Mouse (Mus musculus) midbrain, embryonic 15.5 days (tissue): Measurements from ENCODE around the gene Dlg4. TPM values are rescaled to one million over a fixed set of nuclear protein-coding genes. Genes with fewer than 3 reads are reported as not detected.
A peak's percentile ranks its signal among the peaks of the same experiment; 100 is the strongest.

Experiments
- ATAC-seq: fragments of 200-750 bp; cut with Nextera tagmentation; replicated peaks from 2 replicates; pipeline ENCODE4 v1.8.0; 2017; ENCODE audit warnings: moderate TSS enrichment
- H3K27ac ChIP-seq: fragments of 300-500 bp; sonication (generic); 2 replicates; pipeline ENCODE4 v1.5.1; 2015; ENCODE audit warnings: mild to moderate bottlenecking, inconsistent platforms
- H3K27me3 ChIP-seq: fragments of 300-500 bp; sonication (generic); replicated peaks from 2 replicates; pipeline ENCODE4 v1.6.1; 2015; ENCODE audit warnings: inconsistent platforms
- H3K36me3 ChIP-seq: fragments of 300-500 bp; sonication (generic); replicated peaks from 2 replicates; pipeline ENCODE4 v1.6.1; 2015; ENCODE audit warnings: inconsistent platforms
- H3K4me1 ChIP-seq: fragments of 300-500 bp; sonication (generic); 2 replicates; pipeline ENCODE4 v1.6.1; 2015; ENCODE audit warnings: inconsistent platforms
- H3K4me2 ChIP-seq: fragments of 300-500 bp; sonication (generic); 2 replicates; pipeline ENCODE4 v1.6.1; 2015; ENCODE audit warnings: inconsistent platforms, mild to moderate bottlenecking, moderate library complexity
- H3K4me3 ChIP-seq: fragments of 300-500 bp; sonication (generic); 2 replicates; pipeline ENCODE4 v1.5.1; 2015; ENCODE audit warnings: mild to moderate bottlenecking, inconsistent platforms
- H3K9ac ChIP-seq: fragments of 300-500 bp; sonication (generic); 2 replicates; pipeline ENCODE4 v1.6.1; 2015; ENCODE audit warnings: mild to moderate bottlenecking, inconsistent platforms
- H3K9me3 ChIP-seq: fragments of 300-500 bp; sonication (generic); 2 replicates; pipeline ENCODE4 v1.6.1; 2016; ENCODE audit warnings: inconsistent platforms
- WGBS: fragments of 180-500 bp; shearing (Covaris S2); methylation state at CpG from one replicate; pipeline ENCODE4 v1.1.7; 2015; ENCODE audit warnings: mixed read lengths; 5-methylcytosine and 5-hydroxymethylcytosine counted together
- polyA plus RNA-seq: library from polyadenylated mRNA; unstranded; fragments of >200 nt; fragmentation: Nextera tagmentation; extraction: Ambion mirVana; gene quantifications from 2 replicates; pipeline ENCODE4 v1.2.1, GENCODE M21; 2015

The Dlg4 gene
- polyA plus RNA-seq, 1 experiment from 2014 or later = 30.4 TPM

DNA sequence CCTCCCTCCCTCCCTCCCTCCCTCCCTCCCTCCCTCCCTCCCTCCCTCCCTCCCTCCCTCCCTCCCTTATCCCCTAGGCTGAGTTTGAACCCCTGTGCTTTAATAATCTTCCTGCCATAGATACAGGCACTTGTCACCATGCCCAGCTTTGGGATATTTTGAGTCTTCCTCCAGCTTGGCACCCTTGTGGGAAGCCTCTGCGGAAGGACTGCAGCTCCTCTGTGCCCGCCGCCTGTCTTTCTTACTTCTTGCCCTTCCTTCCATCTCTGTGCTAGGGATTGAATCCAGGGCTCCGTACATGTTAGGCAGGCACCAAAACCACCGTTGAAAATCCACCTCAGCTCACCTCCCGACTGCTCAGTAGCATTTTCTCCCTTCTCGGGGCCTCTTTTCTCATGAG lies 23.4 kb downstream of the Dlg4 start:
- Histone ChIP-seq H3K4me2 (no peak overlapping the region), H3K27ac (no peak overlapping the region), H3K4me1 (no peaks in the 10 kb centered on the region), H3K4me3 (no peak overlapping the region), H3K9me3 (no peaks in the 10 kb centered on the region), H3K27me3 (no peaks in the 10 kb centered on the region), H3K9ac (no peak overlapping the region), H3K36me3 (peaks cover 32% of the 10 kb centered on the region; the same call in 1 of the 2 replicates)
- ATAC-seq = no peak
- WGBS = 91% methylated on average over 7 of the region's 7 CpGs

DNA sequence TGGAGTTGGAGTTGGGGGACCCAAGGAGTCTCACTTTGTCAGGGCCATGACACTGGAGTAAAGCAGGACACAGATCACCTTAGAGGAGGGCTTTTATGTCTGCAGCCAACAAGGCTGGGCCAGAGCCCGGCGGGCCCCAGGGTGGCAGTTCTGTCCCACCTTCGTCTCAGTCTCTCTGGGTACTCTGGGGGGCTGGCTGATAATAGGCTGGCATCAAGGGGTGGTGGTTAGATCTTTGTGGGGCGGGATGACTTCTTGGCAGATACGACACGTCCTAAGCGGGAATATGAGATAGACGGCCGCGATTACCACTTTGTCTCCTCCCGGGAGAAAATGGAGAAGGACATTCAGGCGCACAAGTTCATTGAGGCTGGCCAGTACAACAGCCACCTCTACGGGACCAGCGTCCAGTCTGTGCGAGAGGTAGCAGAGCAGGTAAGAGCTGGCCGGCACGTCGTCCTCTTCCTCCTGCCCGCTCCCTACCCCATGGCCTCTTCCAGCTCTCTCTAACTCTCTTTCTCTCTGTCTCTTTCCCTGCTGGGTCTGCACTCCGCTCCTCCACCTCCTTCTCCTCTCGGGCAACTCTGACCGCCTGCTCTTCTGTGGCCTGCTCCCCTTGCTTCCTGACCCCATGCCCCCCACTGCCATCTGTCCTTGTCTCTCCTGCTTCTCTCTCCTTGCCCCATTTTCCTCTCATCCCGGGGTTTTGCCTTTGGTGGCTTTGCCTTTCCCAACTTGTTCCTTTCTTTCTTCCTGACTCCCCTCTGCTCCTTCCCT lies 25.8 kb downstream of the Dlg4 start:
- H3K4me1 ChIP-seq = no peaks in the 10 kb centered on the region
- H3K27ac ChIP-seq = no peak overlapping the region
- H3K36me3 ChIP-seq = peaks cover 36% of the 10 kb centered on the region; the same call in 1 of the 2 replicates
- no peaks in the 10 kb centered on the region for H3K9me3 ChIP-seq
- no peaks in the 10 kb centered on the region for H3K27me3 ChIP-seq
- no peak overlapping the region for H3K4me3 ChIP-seq
- 92% methylated on average over 23 of the region's 23 CpGs for WGBS
- H3K4me2 ChIP-seq = no peak overlapping the region
- ATAC-seq = no peak
- no peak overlapping the region for H3K9ac ChIP-seq

DNA sequence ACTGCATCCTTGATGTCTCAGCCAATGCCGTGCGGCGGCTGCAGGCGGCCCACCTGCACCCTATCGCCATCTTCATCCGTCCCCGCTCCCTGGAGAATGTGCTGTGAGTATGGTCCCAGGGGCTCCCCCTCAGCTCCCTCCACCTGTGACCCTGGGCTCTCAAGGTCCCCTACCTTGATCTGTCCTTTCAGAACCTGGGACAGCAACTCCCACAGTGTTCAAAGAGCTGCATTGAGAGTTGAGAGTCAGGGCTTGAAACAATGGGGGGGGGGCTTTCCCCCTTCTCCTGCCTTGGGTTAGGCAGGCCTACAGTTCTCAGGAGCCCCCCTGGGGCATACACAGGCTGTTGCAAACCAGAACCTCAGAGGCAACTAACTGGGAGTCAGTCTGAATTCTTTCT lies 26.9 kb downstream of the Dlg4 start:
- no peaks in the 10 kb centered on the region for H3K9me3 ChIP-seq
- H3K27ac ChIP-seq = no peak overlapping the region
- no peak for ATAC-seq
- no peak overlapping the region for H3K9ac ChIP-seq
- no peaks in the 10 kb centered on the region for H3K27me3 ChIP-seq
- H3K4me2 ChIP-seq = no peak overlapping the region
- H3K4me1 ChIP-seq = no peaks in the 10 kb centered on the region
- peaks cover 30% of the 10 kb centered on the region; the same call in 1 of the 2 replicates for H3K36me3 ChIP-seq
- WGBS = 82% methylated on average over 7 of the region's 7 CpGs
- H3K4me3 ChIP-seq = no peak overlapping the region

- Histone ChIP-seq H3K9ac (no peak overlapping the region), H3K4me2 (no peak overlapping the region), H3K4me1 (no peaks in the 10 kb centered on the region), H3K36me3 (peaks cover 25% of the 10 kb centered on the region; the same call in 1 of the 2 replicates), H3K27me3 (no peaks in the 10 kb centered on the region), H3K9me3 (no peaks in the 10 kb centered on the region), H3K27ac (no peak overlapping the region), H3K4me3 (no peak overlapping the region)
- ATAC-seq = no peak
- 50% methylated on average over 9 of the region's 9 CpGs for WGBS
Observed at GRCm38 (mm10) chr11:70045435-70045834, 28.7 kb downstream of the Dlg4 start.

- Histone ChIP-seq H3K9ac (no peak overlapping the region), H3K4me2 (no peak overlapping the region), H3K9me3 (no peaks in the 10 kb centered on the region), H3K27me3 (no peaks in the 10 kb centered on the region), H3K4me3 (no peak overlapping the region), H3K36me3 (peaks cover 11% of the 10 kb centered on the region; the same call in 1 of the 2 replicates), H3K27ac (no peak overlapping the region), H3K4me1 (no peaks in the 10 kb centered on the region)
- ATAC-seq = no peak
- WGBS = 75% methylated on average over 6 of the region's 6 CpGs
Observed at GRCm38 (mm10) chr11:70049366-70049765, 32.6 kb downstream of the Dlg4 start.

GRCm38 (mm10) chr11:70049816-70050215 lies 33.1 kb downstream of the Dlg4 start:
- 56% methylated on average over 10 of the region's 10 CpGs for WGBS
- ATAC-seq = no peak
- H3K9ac ChIP-seq = no peak overlapping the region
- H3K27me3 ChIP-seq = no peaks in the 10 kb centered on the region
- no peaks in the 10 kb centered on the region for H3K9me3 ChIP-seq
- H3K4me3 ChIP-seq = no peak overlapping the region
- no peaks in the 10 kb centered on the region for H3K4me1 ChIP-seq
- H3K36me3 ChIP-seq = peaks cover 7% of the 10 kb centered on the region; the same call in 1 of the 2 replicates
- H3K4me2 ChIP-seq = no peak overlapping the region
- no peak overlapping the region for H3K27ac ChIP-seq

DNA sequence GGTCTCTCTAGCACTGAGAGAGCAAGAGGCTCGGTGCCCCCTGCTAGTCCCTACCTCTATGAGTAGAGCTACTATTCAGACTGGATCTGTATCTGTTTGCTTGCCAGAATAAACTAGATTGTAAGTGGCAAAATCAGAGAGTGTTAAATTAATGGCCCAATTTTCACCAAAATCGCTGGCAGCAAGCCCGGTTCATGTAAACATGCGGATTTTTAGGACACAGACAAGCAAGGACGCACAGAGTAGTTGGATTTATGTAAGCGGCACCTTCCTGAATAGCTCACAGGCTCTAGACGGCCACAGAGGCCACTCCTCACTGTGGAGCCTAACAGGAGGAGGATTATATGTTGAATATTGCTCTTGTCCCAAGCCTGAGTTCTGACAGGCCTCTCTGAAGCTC lies 36.4 kb downstream of the Dlg4 start:
- no peaks in the 10 kb centered on the region for H3K9me3 ChIP-seq
- WGBS = 71% methylated on average over 7 of the region's 7 CpGs

DNA sequence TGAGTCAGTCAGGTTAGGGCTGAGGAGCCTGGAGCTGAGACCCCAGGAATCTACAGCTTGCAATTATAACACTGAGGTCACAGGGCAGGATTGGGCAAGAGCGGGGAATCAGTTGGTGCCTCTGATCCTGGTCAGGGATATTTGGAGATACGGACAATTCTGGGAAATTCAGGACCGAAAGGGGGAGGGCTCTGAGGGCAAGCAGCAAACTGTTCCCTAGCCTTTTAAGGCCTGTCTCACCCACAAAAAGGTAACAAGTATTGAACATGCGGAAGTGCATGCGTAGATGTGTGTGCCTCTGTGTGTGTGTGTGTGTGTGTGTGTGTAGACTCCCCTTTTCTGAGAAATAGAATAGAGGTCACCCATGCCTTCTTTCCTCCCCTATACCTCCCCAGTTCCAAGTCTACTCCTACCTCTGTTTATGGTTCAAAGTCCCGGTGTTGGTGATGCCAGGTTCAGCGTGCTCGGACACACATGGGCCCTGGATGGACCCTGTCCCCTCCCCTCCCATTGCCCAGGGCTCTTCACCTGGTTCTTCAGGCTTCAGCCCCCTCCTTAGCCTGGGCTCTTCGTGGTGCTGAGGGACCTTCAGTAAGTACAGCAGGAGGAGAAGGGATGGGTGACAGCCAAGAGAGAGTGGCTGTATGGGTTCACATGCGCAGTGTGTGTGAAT lies 37.3 kb downstream of the Dlg4 start, which contains the start of gene Asgr1:
Gene Asgr1, plus strand, starts transcription at position 188 of the 673 bp plus-strand sequence.
- Histone ChIP-seq H3K9me3 (no peaks in the 10 kb centered on the region), H3K36me3 (no peaks in the 10 kb centered on the region), H3K4me2 (no peak within 1 kb of the TSS), H3K27ac (no peak within 1 kb of the TSS), H3K9ac (no peak within 1 kb of the TSS), H3K4me3 (no peak within 1 kb of the TSS), H3K27me3 (no peaks in the 10 kb centered on the region), H3K4me1 (peaks cover 8% of the 10 kb centered on the region)
- 86% methylated on average over 10 of the region's 10 CpGs for WGBS
- ATAC-seq = no peak

More for the DNA sequence above, 36.4 kb downstream of the Dlg4 start:
- H3K4me3 ChIP-seq = no peak overlapping the region
- H3K27me3 ChIP-seq = no peaks in the 10 kb centered on the region
- H3K4me1 ChIP-seq = peaks cover 8% of the 10 kb centered on the region
- no peak overlapping the region for H3K27ac ChIP-seq
- H3K4me2 ChIP-seq = no peak overlapping the region
- no peak for ATAC-seq
- no peaks in the 10 kb centered on the region for H3K36me3 ChIP-seq
- no peak overlapping the region for H3K9ac ChIP-seq

DNA sequence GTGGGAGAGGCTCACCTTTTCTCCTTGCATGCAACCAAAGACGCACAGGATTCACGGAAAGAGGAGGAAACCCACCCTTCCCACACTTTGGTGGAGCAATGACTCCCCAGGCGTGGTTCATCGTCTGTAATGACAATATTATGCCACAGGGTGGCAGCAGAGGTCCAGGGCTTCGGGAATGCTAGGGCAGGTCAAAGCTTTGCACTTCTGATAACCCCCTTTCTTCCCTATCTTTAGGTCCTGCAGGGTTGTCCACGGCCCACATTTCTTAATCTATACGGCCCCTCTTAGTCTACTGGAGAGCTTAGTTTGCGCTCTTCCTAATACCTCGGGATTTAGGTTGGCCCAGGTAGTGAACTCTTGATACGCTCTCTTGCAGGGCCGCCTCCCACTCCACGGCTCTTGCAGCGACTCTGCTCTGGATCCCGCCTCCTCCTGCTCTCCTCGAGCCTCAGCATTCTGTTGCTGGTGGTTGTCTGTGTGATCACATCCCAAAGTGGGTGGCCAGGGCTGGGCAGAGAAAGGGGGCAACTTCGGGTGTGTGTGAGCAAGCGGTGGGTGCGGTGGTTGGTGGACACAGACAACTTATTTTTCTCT lies 39.0 kb downstream of the Dlg4 start:
- Histone ChIP-seq H3K9ac (no peak overlapping the region), H3K9me3 (no peaks in the 10 kb centered on the region)
- 27% methylated on average over 18 of the region's 18 CpGs for WGBS

DNA sequence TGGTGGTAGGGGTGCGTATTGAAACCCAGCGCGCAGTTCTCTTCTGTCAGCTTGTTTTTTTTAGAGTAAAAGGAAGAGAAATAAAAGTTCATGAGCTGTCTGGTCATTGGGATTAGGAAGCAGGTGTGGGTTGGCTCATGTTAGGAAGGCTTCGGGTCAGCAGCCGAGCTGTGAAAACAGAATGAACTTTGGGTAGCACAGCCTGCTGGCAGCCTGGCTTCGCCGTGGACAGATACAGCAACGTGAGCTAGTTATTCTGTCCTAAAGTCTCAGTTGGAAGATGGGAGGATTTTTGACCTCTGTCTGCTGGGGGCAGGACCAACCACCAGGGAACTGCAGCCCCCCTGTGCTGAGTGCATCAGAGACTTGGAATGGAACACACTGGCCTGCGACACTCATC lies 41.1 kb downstream of the Dlg4 start:
- Histone ChIP-seq H3K4me3 (no peak overlapping the region), H3K4me2 (no peak overlapping the region), H3K27me3 (no peaks in the 10 kb centered on the region), H3K36me3 (no peaks in the 10 kb centered on the region), H3K4me1 (peaks cover 8% of the 10 kb centered on the region), H3K27ac (no peak overlapping the region), H3K9ac (no peak overlapping the region), H3K9me3 (no peaks in the 10 kb centered on the region)
- ATAC-seq = no peak
- 78% methylated on average over 9 of the region's 9 CpGs for WGBS

More for the DNA sequence above, 39.0 kb downstream of the Dlg4 start:
- Histone ChIP-seq H3K4me1 (peaks cover 8% of the 10 kb centered on the region), H3K27ac (no peak overlapping the region), H3K36me3 (no peaks in the 10 kb centered on the region), H3K27me3 (no peaks in the 10 kb centered on the region), H3K4me2 (peak overlapping the region; percentile 34), H3K4me3 (no peak overlapping the region)
- ATAC-seq = peak; percentile 48

- Histone ChIP-seq H3K27me3 (no peaks in the 10 kb centered on the region), H3K4me2 (no peak overlapping the region), H3K27ac (no peak overlapping the region), H3K9me3 (no peaks in the 10 kb centered on the region), H3K9ac (no peak overlapping the region), H3K4me1 (peaks cover 8% of the 10 kb centered on the region), H3K36me3 (no peaks in the 10 kb centered on the region), H3K4me3 (no peak overlapping the region)
- ATAC-seq = no peak
- WGBS = 63% methylated on average over 6 of the region's 6 CpGs
Observed at GRCm38 (mm10) chr11:70059930-70060329, 43.2 kb downstream of the Dlg4 start.

DNA sequence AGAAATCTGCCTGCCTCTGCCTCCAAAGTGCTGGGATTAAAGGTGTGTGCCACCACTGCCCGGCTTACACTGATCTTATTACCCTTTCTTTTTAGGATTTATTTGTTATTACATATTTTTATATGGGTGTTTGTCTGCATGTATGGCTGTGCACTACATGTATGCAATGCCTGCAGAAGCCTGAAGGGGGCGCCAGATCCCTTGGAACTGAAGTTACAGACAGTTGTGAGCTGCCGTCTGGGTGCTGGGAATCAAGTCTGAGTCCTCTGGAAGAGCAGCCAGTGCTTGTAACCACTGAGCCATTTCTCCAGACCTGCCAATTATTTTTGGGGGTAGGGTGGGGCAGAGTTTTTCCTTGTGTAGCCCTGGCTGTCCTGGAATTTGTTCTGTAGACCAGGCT lies 46.3 kb downstream of the Dlg4 start:
- 73% methylated on average over 3 of the region's 3 CpGs for WGBS
- H3K36me3 ChIP-seq = no peaks in the 10 kb centered on the region
- no peak overlapping the region for H3K9ac ChIP-seq
- H3K4me3 ChIP-seq = no peak overlapping the region
- H3K4me2 ChIP-seq = no peak overlapping the region
- no peak for ATAC-seq
- H3K4me1 ChIP-seq = no peaks in the 10 kb centered on the region
- no peaks in the 10 kb centered on the region for H3K27me3 ChIP-seq
- H3K27ac ChIP-seq = no peak overlapping the region
- no peaks in the 10 kb centered on the region for H3K9me3 ChIP-seq
